Mouse (Mus musculus) heart, postnatal 10 days (tissue): ENCODE results near the gene Zfp277. TPM values are rescaled to one million over a fixed set of nuclear protein-coding genes. Genes with fewer than 3 reads are reported as not detected.
A peak's percentile ranks its signal among the peaks of the same experiment; 100 is the strongest.

Experiments
- DNase-seq, 2 experiments: peaks; one replicate each; pipeline ENCODE4 v3.0.0; 2021
- intact Hi-C: fragments of 180-260 bp; cut with DNase I; formaldehyde crosslinking; loops from one replicate; pipeline ENCODE4 v1.15.1; 2025
- total RNA-seq, 2 experiments: library from RNA; stranded (reverse); gene quantifications; 2 replicates each; pipeline ENCODE4 v1.2.3; 2021

Gene Zfp277
- total RNA-seq, 2 experiments from 2014 or later = 15.4 to 16.3 TPM

GRCm38 (mm10) chr12:40381173-40381801 is 64.4 kb downstream of the Zfp277 start:
- intact Hi-C loops = no loop called here
- DNase-seq = no peak

GRCm38 (mm10) chr12:40379538-40379923 is 66.2 kb downstream of the Zfp277 start:
- no peak for DNase-seq
- intact Hi-C loops = no loop called here

- intact Hi-C loops = no loop called here
- peak; percentile 31 to 45 for DNase-seq
These were observed 66.8 kb downstream of the Zfp277 start for GRCm38 (mm10) chr12:40378621-40379537.

- DNase-seq = no peak
- intact Hi-C loops = no loop called here
These were observed 93.8 kb downstream of the Zfp277 start for GRCm38 (mm10) chr12:40351879-40352278.

- intact Hi-C loops = loop anchor here (10.0 kb wide), 1 partner anchor 327 kb away; no protein-coding TSS in a partner anchor
These were observed 97.5 kb downstream of the Zfp277 start for GRCm38 (mm10) chr12:40348251-40348650.

GRCm38 (mm10) chr12:40347060-40347698 is 98.5 kb downstream of the Zfp277 start:
- intact Hi-C loops = loop anchor here (10.0 kb wide), 1 partner anchor 328 kb away; no protein-coding TSS in a partner anchor
- no peak for DNase-seq

More at GRCm38 (mm10) chr12:40348251-40348650, 97.5 kb downstream of the Zfp277 start:
- DNase-seq = no peak

- peak; percentile 21 to 28 for DNase-seq
- intact Hi-C loops = loop anchor here (10.0 kb wide), 1 partner anchor 333 kb away; no protein-coding TSS in a partner anchor
These were observed 104.3 kb downstream of the Zfp277 start for GRCm38 (mm10) chr12:40341443-40341842.

GRCm38 (mm10) chr12:40335303-40335702 is 110.4 kb downstream of the Zfp277 start:
- DNase-seq = no peak
- intact Hi-C loops = no loop called here

- intact Hi-C loops = no loop called here
- DNase-seq = no peak
These were observed 114.2 kb downstream of the Zfp277 start for GRCm38 (mm10) chr12:40331467-40331866.

GRCm38 (mm10) chr12:40327012-40327660 is 118.6 kb downstream of the Zfp277 start:
- intact Hi-C loops = no loop called here
- DNase-seq = peak; percentile 13 to 31

GRCm38 (mm10) chr12:40325582-40325981 is 120.1 kb downstream of the Zfp277 start:
- intact Hi-C loops = no loop called here
- no peak for DNase-seq

GRCm38 (mm10) chr12:40324819-40325218 is 120.9 kb downstream of the Zfp277 start:
- intact Hi-C loops = no loop called here
- no peak for DNase-seq

- intact Hi-C loops = no loop called here
These were observed 130.6 kb downstream of the Zfp277 start for GRCm38 (mm10) chr12:40315146-40315545.

GRCm38 (mm10) chr12:40303960-40304359 is 141.7 kb downstream of the Zfp277 start:
- intact Hi-C loops = no loop called here
- DNase-seq = no peak

More at GRCm38 (mm10) chr12:40315146-40315545, 130.6 kb downstream of the Zfp277 start:
- no peak for DNase-seq

- peak; percentile 22 to 26 for DNase-seq
- intact Hi-C loops = no loop called here
These were observed 147.1 kb downstream of the Zfp277 start for GRCm38 (mm10) chr12:40298636-40299035.

GRCm38 (mm10) chr12:40286539-40286938 is 159.2 kb downstream of the Zfp277 start:
- no peak for DNase-seq
- intact Hi-C loops = no loop called here

GRCm38 (mm10) chr12:40280596-40281325 is 164.9 kb downstream of the Zfp277 start:
- intact Hi-C loops = no loop called here
- no peak for DNase-seq

GRCm38 (mm10) chr12:40277581-40277980 is 168.1 kb downstream of the Zfp277 start:
- intact Hi-C loops = no loop called here

GRCm38 (mm10) chr12:40274931-40275330 is 170.8 kb downstream of the Zfp277 start:
- intact Hi-C loops = no loop called here
- DNase-seq = no peak

More at GRCm38 (mm10) chr12:40277581-40277980, 168.1 kb downstream of the Zfp277 start:
- no peak for DNase-seq

GRCm38 (mm10) chr12:40273339-40273738 is 172.4 kb downstream of the Zfp277 start:
- intact Hi-C loops = no loop called here
- no peak for DNase-seq
